Mouse (Mus musculus) right cerebral cortex, postnatal 14 days (tissue): ENCODE measurements around the gene Adam20.
"Not testable (repeated sequence)": the region's sequence is repeated elsewhere in the genome, so short reads cannot be mapped to it uniquely, and the experiment has no call there.

Experiments
- DNase-seq: peaks from one replicate; pipeline ENCODE4 v3.0.0; 2022

Gene Adam20

GRCm38 (mm10) chr8:40792973-40793372 lies at the start of gene Adam20:
Gene Adam20 (plus strand): TSS chr8:40793273.
- DNase-seq, result not testable (repeated sequence)

DNA sequence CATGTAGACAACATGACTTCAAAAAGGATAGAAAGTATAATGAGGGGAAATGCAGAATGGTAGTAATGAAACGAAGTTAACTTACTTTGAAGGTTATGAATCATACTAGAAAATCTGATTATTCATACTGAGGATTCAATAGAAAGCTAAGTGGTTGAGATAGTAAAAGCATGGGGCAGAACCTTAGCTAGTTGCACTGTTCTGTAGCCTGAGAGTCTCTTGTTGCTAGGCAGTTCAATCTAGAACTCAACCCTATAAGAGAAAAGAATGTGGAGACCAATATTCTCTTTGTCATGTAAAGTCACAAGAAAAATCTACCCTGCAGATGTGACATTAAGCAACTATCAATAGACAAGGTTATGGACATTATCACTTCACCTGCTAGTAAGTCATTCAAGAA lies 41.2 kb upstream of the Adam20 start, which contains the start of gene Adam25:
TSS of gene Adam25 (plus strand) at position 301 of the 400 bp plus-strand sequence.
- not testable (repeated sequence) for DNase-seq

GRCm38 (mm10) chr8:40783320-40783719 lies 9.8 kb upstream of the Adam20 start:
- DNase-seq, result no peak

GRCm38 (mm10) chr8:40803379-40804079 lies 10.5 kb downstream of the Adam20 start:
- no peak for DNase-seq
